Mouse (Mus musculus): ENCODE data around the gene Tmem52.

GRCm38 (mm10) chr4:155466080-155466479 lies 2.8 kb upstream of the Tmem52 start:
- TF ChIP-seq CTCF (IDR thresholded peaks at IDR 0.05) (no peak), EP300 (IDR thresholded peaks at IDR 0.05) (no peak)

Data from lung, postnatal 0 days (tissue).